Mouse (Mus musculus): ENCODE data around the gene Agpat4.
"Not testable (repeated sequence)": the region's sequence is repeated elsewhere in the genome, so short reads cannot be mapped to it uniquely, and the experiment has no call there.

Gene Agpat4

GRCm38 (mm10) chr17:12187782-12188181, 69.3 kb downstream of the Agpat4 start:
- no peak for DNase-seq (ENCODE audit: low read depth, low spot score)

- no peak for DNase-seq (ENCODE audit: low read depth, low spot score)
These were observed 76.6 kb downstream of the Agpat4 start for GRCm38 (mm10) chr17:12195137-12195536.

DNA sequence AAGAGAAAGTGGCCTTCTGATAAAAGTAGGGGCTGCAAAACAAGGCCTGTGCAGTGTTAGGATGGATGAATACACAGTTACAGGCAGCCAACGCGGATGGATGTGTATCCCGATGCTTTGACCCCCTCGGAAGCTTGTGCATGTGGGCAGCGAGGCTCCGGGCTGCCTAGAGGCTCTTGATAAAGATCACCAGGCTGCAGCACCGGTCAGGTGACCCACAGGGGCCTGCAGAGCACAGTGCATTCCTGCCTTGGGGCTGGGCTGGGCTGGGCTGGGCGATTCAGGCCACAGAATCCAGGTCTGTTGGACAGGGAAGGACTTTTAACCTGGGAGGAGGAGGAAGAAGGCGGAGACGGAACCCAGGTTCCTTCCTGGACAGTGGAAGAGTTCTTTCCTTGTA, 77.1 kb downstream of the Agpat4 start:
- DNase-seq (ENCODE audit: low read depth, low spot score), result no peak

DNA sequence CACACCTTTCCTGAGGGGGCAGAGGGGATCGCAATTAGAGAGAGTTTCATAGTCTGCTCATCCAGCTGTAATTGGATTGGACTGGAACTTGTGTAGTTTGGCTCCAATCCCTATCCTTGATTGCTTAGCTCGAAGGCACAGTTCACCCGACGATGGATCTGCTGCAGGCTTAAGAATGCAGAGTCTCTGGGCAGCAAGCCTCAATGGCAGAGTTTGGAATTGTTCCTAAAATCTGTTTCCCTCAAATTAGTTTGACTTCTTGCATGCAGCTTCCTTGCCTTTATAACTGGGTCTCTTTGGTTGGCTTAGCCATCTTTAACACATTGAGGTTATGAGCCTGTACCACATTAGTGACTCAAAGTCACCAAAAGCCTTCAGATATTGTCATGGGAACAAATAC, 81.4 kb downstream of the Agpat4 start:
- DNase-seq (ENCODE audit: low read depth, low spot score), result no peak

DNA sequence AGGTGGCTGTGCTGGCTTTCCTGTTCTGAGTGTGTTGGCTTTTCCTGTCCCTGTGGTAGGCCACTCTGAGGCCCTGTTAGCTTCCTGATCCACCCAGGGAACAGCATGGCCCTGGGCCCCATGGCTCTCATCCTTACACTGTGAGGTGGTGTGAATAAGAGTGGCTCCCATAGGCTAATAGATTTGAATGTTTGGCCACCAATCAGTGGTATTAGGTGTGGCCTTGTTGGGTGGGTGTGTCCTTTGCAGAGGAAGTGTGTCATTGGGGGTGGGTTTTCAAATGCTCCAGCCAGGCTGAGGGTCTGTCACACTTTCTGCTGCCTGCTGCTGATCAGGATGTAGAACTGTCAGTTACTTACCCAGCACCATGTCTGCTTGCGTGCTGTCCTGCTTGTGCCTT, 82.6 kb downstream of the Agpat4 start:
- no peak for DNase-seq (ENCODE audit: low read depth, low spot score)

- no peak for DNase-seq (ENCODE audit: low read depth, low spot score)
These were observed 85.0 kb downstream of the Agpat4 start for GRCm38 (mm10) chr17:12203414-12203897.

- DNase-seq (ENCODE audit: low read depth, low spot score), result no peak
These were observed 85.7 kb downstream of the Agpat4 start for GRCm38 (mm10) chr17:12204246-12204645.

- DNase-seq (ENCODE audit: low read depth, low spot score), result no peak
These were observed 86.1 kb downstream of the Agpat4 start for GRCm38 (mm10) chr17:12204689-12205014.

GRCm38 (mm10) chr17:12205015-12205693, 86.7 kb downstream of the Agpat4 start:
- no peak for DNase-seq (ENCODE audit: low read depth, low spot score)

GRCm38 (mm10) chr17:12205694-12206075, 87.2 kb downstream of the Agpat4 start:
- DNase-seq (ENCODE audit: low read depth, low spot score), result peak; percentile 54

DNA sequence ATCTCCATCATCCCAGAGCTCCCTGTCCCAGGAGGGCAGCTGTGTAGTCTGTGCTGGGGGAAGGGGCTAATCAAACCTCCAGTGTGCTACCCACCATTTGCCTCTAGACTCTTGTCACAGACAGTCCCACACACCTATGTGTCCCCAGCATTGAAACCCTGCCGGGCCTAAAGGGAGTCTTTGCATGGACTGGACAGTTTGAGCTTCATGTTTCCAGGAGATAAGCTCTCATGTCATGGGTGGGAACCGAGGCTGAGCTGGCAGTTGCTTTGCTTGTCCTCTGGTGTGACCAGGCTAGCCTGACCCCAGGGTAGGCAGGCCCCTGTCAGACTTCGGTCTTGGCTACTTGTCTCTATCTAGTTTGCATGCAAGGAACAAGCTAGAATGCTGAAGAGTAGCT, 87.7 kb downstream of the Agpat4 start:
- DNase-seq (ENCODE audit: low read depth, low spot score), result no peak

DNA sequence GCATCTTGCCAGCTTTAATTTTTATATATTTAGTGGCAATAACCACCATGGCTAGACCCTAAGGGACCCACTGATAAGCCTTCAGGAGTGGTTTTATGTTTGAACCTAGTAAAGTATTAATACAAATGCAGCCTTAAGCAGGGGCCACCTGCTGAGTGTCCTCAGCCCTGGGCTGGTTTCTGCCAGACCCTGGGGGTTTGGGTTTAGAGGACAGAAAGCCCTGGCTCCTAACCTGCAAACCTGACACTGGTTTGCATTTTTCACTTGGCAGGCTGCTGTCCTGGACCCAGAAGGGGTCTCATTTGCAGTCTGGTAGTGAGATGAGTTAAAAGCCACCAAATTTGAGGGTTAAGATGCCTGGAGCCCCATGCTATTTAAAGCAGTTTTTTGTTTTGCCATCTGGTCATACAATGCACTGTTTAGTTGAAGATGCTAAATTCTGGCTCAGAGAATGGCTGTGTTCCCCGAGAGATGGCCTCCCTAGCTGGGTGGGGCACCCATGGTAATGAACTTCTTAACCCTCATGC, 88.6 kb downstream of the Agpat4 start:
- no peak for DNase-seq (ENCODE audit: low read depth, low spot score)

- DNase-seq (ENCODE audit: low read depth, low spot score), result no peak
These were observed 91.0 kb downstream of the Agpat4 start for GRCm38 (mm10) chr17:12209481-12209880.

- peak; percentile 67 for DNase-seq (ENCODE audit: low read depth, low spot score)
These were observed 92.1 kb downstream of the Agpat4 start for GRCm38 (mm10) chr17:12210544-12211132.

- no peak for DNase-seq (ENCODE audit: low read depth, low spot score)
These were observed 93.4 kb downstream of the Agpat4 start for GRCm38 (mm10) chr17:12211890-12212289.

DNA sequence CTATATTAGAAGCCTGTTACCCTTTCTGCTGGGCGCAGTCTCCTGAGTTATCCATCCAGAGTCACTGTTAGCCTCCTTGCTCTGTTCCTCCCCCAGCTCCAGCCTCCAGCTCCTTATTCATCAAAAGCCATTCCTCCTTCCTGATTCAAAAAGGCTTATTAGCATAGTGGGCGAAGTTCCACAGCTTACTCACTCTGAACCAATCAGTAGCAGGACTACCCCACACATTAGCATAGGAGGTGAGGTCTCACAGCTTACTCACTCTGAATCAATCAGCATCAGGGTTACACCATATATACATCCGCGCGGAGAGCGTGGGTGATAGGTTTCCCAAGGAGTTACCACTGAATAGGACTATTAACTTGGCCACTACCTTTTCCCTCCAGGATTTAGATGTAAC, 93.8 kb downstream of the Agpat4 start:
- DNase-seq (ENCODE audit: low read depth, low spot score), result no peak

GRCm38 (mm10) chr17:12213430-12213829, 94.9 kb downstream of the Agpat4 start:
- DNase-seq (ENCODE audit: low read depth, low spot score), result no peak

GRCm38 (mm10) chr17:12216224-12216623, 97.7 kb downstream of the Agpat4 start:
- no peak for DNase-seq (ENCODE audit: low read depth, low spot score)

GRCm38 (mm10) chr17:12221926-12222325, 103.4 kb downstream of the Agpat4 start:
- no peak for DNase-seq (ENCODE audit: low read depth, low spot score)

GRCm38 (mm10) chr17:12223682-12224081, 105.2 kb downstream of the Agpat4 start:
- DNase-seq (ENCODE audit: low read depth, low spot score), result no peak

DNA sequence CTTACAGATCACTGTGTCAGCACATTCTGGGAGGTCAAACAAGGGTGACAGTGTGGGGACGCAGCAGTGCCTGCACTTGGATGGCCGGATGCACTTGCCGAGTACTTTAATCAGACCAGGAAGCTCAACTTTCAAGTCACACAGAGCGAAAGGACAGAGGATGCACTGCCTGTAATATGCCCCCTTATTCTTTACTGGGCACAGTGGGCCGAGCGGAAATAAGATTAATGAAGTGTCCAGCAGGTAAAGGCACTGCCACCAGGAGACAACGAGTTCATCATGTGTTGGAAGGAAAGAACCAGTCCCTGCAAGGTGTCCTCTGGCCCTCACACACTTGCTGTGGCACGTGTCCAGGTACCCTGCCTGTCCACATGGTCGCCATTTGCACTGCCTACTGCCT, 105.6 kb downstream of the Agpat4 start:
- no peak for DNase-seq (ENCODE audit: low read depth, low spot score)

DNA sequence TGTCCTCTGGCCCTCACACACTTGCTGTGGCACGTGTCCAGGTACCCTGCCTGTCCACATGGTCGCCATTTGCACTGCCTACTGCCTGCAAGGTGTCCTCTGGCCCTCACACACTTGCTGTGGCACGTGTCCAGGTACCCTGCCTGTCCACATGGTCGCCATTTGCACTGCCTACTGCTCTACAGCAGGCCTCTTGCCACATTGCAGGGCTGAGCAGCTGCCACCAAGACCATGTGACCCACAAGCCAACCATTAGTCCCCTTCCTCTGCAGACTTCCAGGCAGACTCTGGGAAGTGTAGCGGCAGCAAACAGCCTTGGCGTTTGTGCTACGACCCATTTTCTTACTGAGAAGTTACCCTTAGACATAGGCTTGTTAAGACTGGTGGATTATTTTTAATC, 106.0 kb downstream of the Agpat4 start:
- not testable (repeated sequence) for DNase-seq (ENCODE audit: low read depth, low spot score)

GRCm38 (mm10) chr17:12225227-12225626, 106.7 kb downstream of the Agpat4 start:
- DNase-seq (ENCODE audit: low read depth, low spot score), result no peak
